Mouse (Mus musculus) subcutaneous adipose tissue, adult 2 months (tissue): ENCODE data around the gene Vmn2r3. TPM values are rescaled to one million over a fixed set of nuclear protein-coding genes. Genes with fewer than 3 reads are reported as not detected.

Source experiments
- polyA plus RNA-seq: library from polyadenylated mRNA; depleted of rRNA; stranded (reverse); fragments of >200 nt; gene quantifications from 2 replicates; pipeline ENCODE4 v1.2.3, GENCODE M21; 2012; ENCODE audit warnings: low replicate concordance; rRNA removed

Gene Vmn2r3
- not detected in 2 replicates for polyA plus RNA-seq

GRCm38 (mm10) chr3:64289609-64290008 is at the start of gene Vmn2r3:
TSS of gene Vmn2r3 (minus strand) at chr3:64289709.

Other genes with a start within 250 kb of the Vmn2r3 start
- gene Vmn2r1, start 208.2 kb downstream of the Vmn2r3 start, polyA plus RNA-seq, result 0.04 and 0.06 TPM in 2 replicates
- not detected in 2 replicates for gene Vmn2r2, start 147.8 kb downstream of the Vmn2r3 start, polyA plus RNA-seq
- not detected in 2 replicates for gene Vmn2r4, start 125.7 kb upstream of the Vmn2r3 start, polyA plus RNA-seq
- not detected in 2 replicates for gene Vmn2r5, start 220.1 kb upstream of the Vmn2r3 start, polyA plus RNA-seq